Mouse (Mus musculus) hindbrain, embryonic 15.5 days (tissue): Measurements from ENCODE around the gene Gm20479. TPM values are rescaled to one million over a fixed set of nuclear protein-coding genes. Genes with fewer than 3 reads are reported as not detected.

ENCODE experiments used
- ATAC-seq: fragments of 200-750 bp; cut with Nextera tagmentation; 2 replicates; pipeline ENCODE4 v1.8.0; 2017; ENCODE audit warnings: low read depth, moderate number of reproducible peaks, moderate TSS enrichment; ENCODE audit not compliant: low FRiP score
- H3K27ac ChIP-seq: fragments of 300-500 bp; sonication (generic); replicated peaks from 2 replicates; pipeline ENCODE4 v1.5.1; 2015; ENCODE audit warnings: mild to moderate bottlenecking, inconsistent platforms
- H3K27me3 ChIP-seq: fragments of 300-500 bp; sonication (generic); 2 replicates; pipeline ENCODE4 v1.6.1; 2015; ENCODE audit warnings: control low read depth, inconsistent platforms
- H3K36me3 ChIP-seq: fragments of 300-500 bp; sonication (generic); 2 replicates; pipeline ENCODE4 v1.6.1; 2015; ENCODE audit warnings: control low read depth, inconsistent platforms
- H3K4me1 ChIP-seq: fragments of 300-500 bp; sonication (generic); replicated peaks from 2 replicates; pipeline ENCODE4 v1.6.1; 2015; ENCODE audit warnings: control low read depth, inconsistent platforms
- H3K4me2 ChIP-seq: fragments of 300-500 bp; sonication (generic); 2 replicates; pipeline ENCODE4 v1.6.1; 2015; ENCODE audit warnings: moderate library complexity, mild to moderate bottlenecking, inconsistent platforms
- H3K4me3 ChIP-seq: fragments of 300-500 bp; sonication (generic); 2 replicates; pipeline ENCODE4 v1.5.1; 2015; ENCODE audit warnings: mild to moderate bottlenecking, inconsistent platforms
- H3K9ac ChIP-seq: fragments of 300-500 bp; sonication (generic); 2 replicates; pipeline ENCODE4 v1.6.1; 2015; ENCODE audit warnings: inconsistent platforms
- H3K9me3 ChIP-seq: fragments of 300-500 bp; sonication (generic); 2 replicates; pipeline ENCODE4 v1.6.1; 2016; ENCODE audit warnings: control low read depth, inconsistent platforms
- WGBS: fragments of 180-500 bp; shearing (Covaris S2); methylation state at CpG from one replicate; pipeline ENCODE4 v1.1.7; 2015; 5-methylcytosine and 5-hydroxymethylcytosine counted together
- polyA plus RNA-seq: library from polyadenylated mRNA; unstranded; fragments of >200 nt; fragmentation: Nextera tagmentation; extraction: Ambion mirVana; gene quantifications from 2 replicates; pipeline ENCODE4 v1.2.1, GENCODE M21; 2015

Gene Gm20479
- polyA plus RNA-seq, 1 experiment from 2014 or later: not detected

- peaks cover 33% of the 10 kb centered on the region for H3K36me3 ChIP-seq
- no peak for ATAC-seq
Measured at GRCm38 (mm10) chr7:27342595-27342994, 14.6 kb downstream of the Gm20479 start.

GRCm38 (mm10) chr7:27339519-27339918 is 17.7 kb downstream of the Gm20479 start:
- peak; percentile 31 for ATAC-seq
- Histone ChIP-seq H3K27me3 (peaks cover 38% of the 10 kb centered on the region), H3K27ac (peak overlapping the region; percentile 57), H3K9me3 (no peaks in the 10 kb centered on the region), H3K4me2 (peak overlapping the region; percentile 55), H3K9ac (peak overlapping the region; percentile 18; the same call in 1 of the 2 replicates), H3K4me3 (peak overlapping the region; percentile 31), H3K4me1 (peaks cover 36% of the 10 kb centered on the region), H3K36me3 (peaks cover 19% of the 10 kb centered on the region)
- WGBS: 30% methylated on average over 7 of the region's 7 CpGs

More at GRCm38 (mm10) chr7:27342595-27342994, 14.6 kb downstream of the Gm20479 start:
- WGBS: 30% methylated on average over 4 of the region's 4 CpGs
- Histone ChIP-seq H3K4me3 (no peak overlapping the region), H3K9me3 (no peaks in the 10 kb centered on the region), H3K27me3 (peaks cover 10% of the 10 kb centered on the region), H3K4me2 (no peak overlapping the region), H3K4me1 (peaks cover 17% of the 10 kb centered on the region), H3K9ac (no peak overlapping the region), H3K27ac (no peak overlapping the region)

GRCm38 (mm10) chr7:27339114-27339513 is 18.1 kb downstream of the Gm20479 start:
- WGBS: 56% methylated on average over 4 of the region's 4 CpGs
- Histone ChIP-seq H3K27me3 (peaks cover 42% of the 10 kb centered on the region), H3K4me3 (peak overlapping the region; percentile 31), H3K9ac (peak overlapping the region; percentile 18; the same call in 1 of the 2 replicates), H3K4me1 (peaks cover 41% of the 10 kb centered on the region), H3K9me3 (no peaks in the 10 kb centered on the region), H3K4me2 (peak overlapping the region; percentile 55), H3K36me3 (peaks cover 16% of the 10 kb centered on the region), H3K27ac (peak overlapping the region; percentile 57)
- peak; percentile 2; the same call in 1 of the 2 replicates for ATAC-seq

- WGBS: 1% methylated on average over 36 of the region's 36 CpGs
Measured at GRCm38 (mm10) chr7:27337175-27337853, 19.9 kb downstream of the Gm20479 start, which contains the start of gene Ltbp4. TSS of gene Ltbp4 (minus strand) at chr7:27337692.

DNA sequence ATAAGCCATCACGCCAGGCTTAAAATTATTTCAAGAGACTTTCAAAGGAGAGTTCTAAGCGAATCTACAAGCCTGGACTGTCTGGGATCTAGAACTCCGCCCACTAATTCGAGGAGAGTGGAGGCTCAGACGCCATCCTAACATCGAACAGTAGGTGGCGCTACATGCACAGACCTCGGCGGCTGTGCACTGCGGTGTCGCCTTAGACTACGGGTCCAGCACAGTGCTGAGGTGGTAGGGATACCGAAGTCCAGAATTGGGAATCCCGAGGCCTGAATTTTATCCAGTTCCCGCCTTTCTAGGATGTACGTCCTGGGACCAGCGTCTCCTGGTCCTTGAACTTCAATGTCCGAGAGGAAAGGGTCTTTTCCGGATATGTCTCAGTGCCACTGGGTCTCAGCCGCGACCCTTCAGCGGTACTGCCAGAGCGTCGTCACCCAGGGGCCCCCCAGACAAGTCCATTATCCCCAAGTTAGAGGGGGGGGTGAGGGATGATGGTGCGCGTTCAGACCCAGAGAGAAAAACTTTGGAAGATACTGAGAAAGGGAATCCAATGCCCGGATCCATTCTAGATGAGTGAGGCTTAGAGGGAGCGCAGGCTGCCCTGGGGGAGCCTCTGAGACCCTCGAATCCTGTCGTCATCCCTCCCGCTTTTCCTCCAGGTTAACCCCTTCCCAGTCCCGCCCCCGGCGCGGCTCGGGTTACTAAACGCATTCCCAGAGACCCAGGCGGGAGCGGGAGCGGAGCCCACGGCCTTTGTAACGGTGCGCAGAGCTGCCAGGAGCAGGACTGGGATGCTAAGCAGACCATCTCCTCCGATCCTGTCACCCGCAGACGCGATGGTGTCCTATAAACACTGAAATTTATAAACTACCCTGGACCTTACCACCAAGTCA is 21.0 kb downstream of the Gm20479 start:
- peak; percentile 85 for ATAC-seq
- peak overlapping the region; percentile 25 for H3K9ac ChIP-seq
- H3K4me1 ChIP-seq: peaks cover 70% of the 10 kb centered on the region

More at GRCm38 (mm10) chr7:27337175-27337853, 19.9 kb downstream of the Gm20479 start, which contains the start of gene Ltbp4:
- peaks cover 60% of the 10 kb centered on the region for H3K27me3 ChIP-seq
- ATAC-seq: no peak
- peak within 1 kb of the TSS; percentile 30 for H3K4me3 ChIP-seq
- H3K4me2 ChIP-seq: peak within 1 kb of the TSS; percentile 52
- peak within 1 kb of the TSS; percentile 25 for H3K9ac ChIP-seq
- H3K4me1 ChIP-seq: peaks cover 59% of the 10 kb centered on the region
- H3K9me3 ChIP-seq: no peaks in the 10 kb centered on the region
- H3K36me3 ChIP-seq: peaks cover 14% of the 10 kb centered on the region
- no peak within 1 kb of the TSS for H3K27ac ChIP-seq

DNA sequence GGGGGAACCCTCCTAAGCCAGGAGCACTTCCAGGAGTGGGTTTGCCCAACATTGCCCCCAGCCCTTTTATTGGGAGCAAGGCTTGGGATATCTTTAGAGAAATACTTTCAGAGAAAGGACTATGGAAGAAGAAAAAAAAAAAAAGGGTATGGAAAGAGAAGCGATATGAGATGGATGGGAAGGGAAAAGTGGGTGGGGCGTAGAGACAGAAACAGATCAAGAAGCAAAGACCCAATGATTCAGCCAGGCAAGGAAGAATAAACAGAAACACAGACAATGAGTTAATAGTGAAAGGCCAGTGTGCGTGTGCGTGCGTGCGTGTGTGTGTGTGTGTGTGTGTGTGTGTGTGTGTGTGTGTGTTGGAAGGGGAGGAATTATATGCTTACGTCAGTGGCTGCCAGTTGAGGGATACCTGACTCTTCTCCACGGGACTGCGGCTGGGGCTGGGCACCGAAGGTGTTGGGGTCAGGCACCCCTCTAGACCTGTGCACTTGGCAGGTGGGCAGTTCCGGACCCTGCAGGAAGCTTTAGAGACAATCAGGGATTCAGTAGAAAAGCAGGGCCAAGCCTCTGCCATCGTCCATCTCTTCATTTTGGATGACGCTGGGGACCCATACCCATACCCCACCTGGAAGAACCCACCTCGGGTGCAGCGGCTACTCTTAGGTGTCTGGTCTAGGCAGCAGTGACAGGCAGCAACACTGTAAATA is 22.1 kb downstream of the Gm20479 start:
- no peaks in the 10 kb centered on the region for H3K36me3 ChIP-seq
- no peak overlapping the region for H3K4me2 ChIP-seq
- peaks cover 82% of the 10 kb centered on the region for H3K27me3 ChIP-seq
- no peaks in the 10 kb centered on the region for H3K9me3 ChIP-seq
- H3K4me3 ChIP-seq: no peak overlapping the region
- peaks cover 80% of the 10 kb centered on the region for H3K4me1 ChIP-seq
- 0 out of 2 replicates have a peak, but pooled peaks have one; percentile 5 for ATAC-seq
- no peak overlapping the region for H3K9ac ChIP-seq
- H3K27ac ChIP-seq: no peak overlapping the region
- 62% methylated on average over 15 of the region's 15 CpGs for WGBS

More for the DNA sequence above, 21.0 kb downstream of the Gm20479 start:
- Histone ChIP-seq H3K27me3 (peaks cover 71% of the 10 kb centered on the region), H3K36me3 (0 out of 2 replicates have a peak, but pooled peaks cover 2% of the 10 kb centered on the region), H3K4me2 (peak overlapping the region; percentile 52), H3K4me3 (peak overlapping the region; percentile 30), H3K27ac (no peak overlapping the region), H3K9me3 (no peaks in the 10 kb centered on the region)
- under 1% methylated on average over 47 of the region's 47 CpGs for WGBS

DNA sequence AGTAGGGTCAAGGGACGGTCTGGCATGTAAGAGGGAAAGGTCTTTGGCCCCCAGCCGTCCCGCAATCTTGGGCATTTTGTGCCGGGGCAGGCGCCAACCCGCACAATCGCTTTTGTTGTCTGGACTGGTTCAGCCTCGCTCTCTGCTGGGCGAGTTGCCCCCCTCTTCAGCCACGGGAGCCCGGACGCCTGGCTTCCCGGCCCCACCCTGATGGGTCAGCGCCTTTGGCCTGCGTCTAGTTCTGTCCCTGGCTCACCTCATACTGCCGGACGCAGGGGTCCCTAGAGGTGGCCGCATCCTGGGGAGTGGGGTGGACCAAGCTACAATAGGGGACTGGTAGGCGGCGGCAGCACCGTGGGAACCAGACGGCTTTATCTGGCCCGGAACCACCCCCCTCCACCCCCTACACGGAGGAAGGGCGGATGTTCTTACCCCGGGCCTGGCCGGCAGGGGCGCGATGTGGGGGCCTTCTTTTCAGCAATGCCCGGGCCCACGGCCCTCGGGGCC is 22.8 kb downstream of the Gm20479 start:
- no peaks in the 10 kb centered on the region for H3K9me3 ChIP-seq
- H3K27ac ChIP-seq: no peak overlapping the region
- H3K36me3 ChIP-seq: no peaks in the 10 kb centered on the region
- H3K4me3 ChIP-seq: peak overlapping the region; percentile 12
- H3K4me2 ChIP-seq: peak overlapping the region; percentile 94; the same call in 1 of the 2 replicates
- H3K9ac ChIP-seq: no peak overlapping the region
- no peak for ATAC-seq
- H3K4me1 ChIP-seq: peaks cover 81% of the 10 kb centered on the region
- 3% methylated on average over 32 of the region's 32 CpGs for WGBS
- peaks cover 89% of the 10 kb centered on the region for H3K27me3 ChIP-seq

- H3K9ac ChIP-seq: peak overlapping the region; percentile 50
- WGBS: 0% methylated on average over 42 of the region's 77 CpGs
- peaks cover 75% of the 10 kb centered on the region for H3K4me1 ChIP-seq
- no peaks in the 10 kb centered on the region for H3K9me3 ChIP-seq
- H3K27ac ChIP-seq: no peak overlapping the region
- H3K27me3 ChIP-seq: peaks cover 97% of the 10 kb centered on the region
- no peak for ATAC-seq
- H3K36me3 ChIP-seq: no peaks in the 10 kb centered on the region
- H3K4me3 ChIP-seq: peak overlapping the region; percentile 47
- H3K4me2 ChIP-seq: peak overlapping the region; percentile 94
Measured at GRCm38 (mm10) chr7:27333316-27333941, 23.8 kb downstream of the Gm20479 start.

GRCm38 (mm10) chr7:27332353-27333199 is 24.6 kb downstream of the Gm20479 start:
- no peak for ATAC-seq

GRCm38 (mm10) chr7:27331854-27332253 is 25.4 kb downstream of the Gm20479 start:
- Histone ChIP-seq H3K9ac (no peak overlapping the region), H3K4me1 (peaks cover 66% of the 10 kb centered on the region), H3K27me3 (peaks cover 98% of the 10 kb centered on the region), H3K36me3 (no peaks in the 10 kb centered on the region), H3K4me3 (peak overlapping the region; percentile 47; the same call in 1 of the 2 replicates), H3K27ac (no peak overlapping the region), H3K4me2 (peak overlapping the region; percentile 94), H3K9me3 (no peaks in the 10 kb centered on the region)
- ATAC-seq: no peak
- WGBS: 8% methylated on average over 8 of the region's 8 CpGs

More at GRCm38 (mm10) chr7:27332353-27333199, 24.6 kb downstream of the Gm20479 start:
- Histone ChIP-seq H3K9ac (peak overlapping the region; percentile 50; the same call in 1 of the 2 replicates), H3K4me1 (peaks cover 73% of the 10 kb centered on the region), H3K27me3 (peaks cover 97% of the 10 kb centered on the region), H3K4me2 (peak overlapping the region; percentile 94), H3K27ac (no peak overlapping the region), H3K4me3 (peak overlapping the region; percentile 47), H3K9me3 (no peaks in the 10 kb centered on the region), H3K36me3 (no peaks in the 10 kb centered on the region)
- under 1% methylated on average over 34 of the region's 39 CpGs for WGBS
